Mouse (Mus musculus) cerebellum, adult 2 months (tissue): Measurements from ENCODE around the gene Ehd4.

ENCODE experiments used
- CTCF ChIP-seq: fragments of 200-500 bp; IDR thresholded peaks from 2 replicates; pipeline ENCODE4 v1.5.1; 2011; ENCODE audit warnings: low read depth, mild to moderate bottlenecking, control low read depth, low read length, moderate library complexity, borderline replicate concordance; ENCODE audit not compliant: insufficient read depth
- POLR2A ChIP-seq: fragments of 200-500 bp; IDR thresholded peaks from 2 replicates; pipeline ENCODE4 v1.6.1; 2011; ENCODE audit warnings: low read length, control low read depth, borderline replicate concordance; ENCODE audit not compliant: insufficient read depth

- TF ChIP-seq POLR2A, result no peak
- no peak for TF ChIP-seq CTCF
These were observed 5.0 kb upstream of the Ehd4 start for GRCm38 (mm10) chr2:120159434-120159833.
